Mouse (Mus musculus) left cerebral cortex, adult 18-20 months (tissue): ENCODE measurements at regions not wholly inside any gene's neighbourhood (a gene's known extent, or its start where the extent isn't known, plus 50 kb on each side); places are given as distances from the start of the nearest gene placed in this dataset.

Source experiments
- DNase-seq, 2 experiments: peaks; one replicate each; pipeline ENCODE4 v3.0.0; 2021 to 2022; ENCODE audit warnings: low spot score in 2 of 2, mixed read lengths in 1 of 2

- DNase-seq = no peak
Observed at GRCm38 (mm10) chr5:39847187-39847586, 91.9 kb upstream of the Hs3st1 start.

- no peak for DNase-seq
Observed at GRCm38 (mm10) chr5:39841186-39841585, 85.9 kb upstream of the Hs3st1 start.

- DNase-seq = no peak
Observed at GRCm38 (mm10) chr5:39840576-39840975, 85.3 kb upstream of the Hs3st1 start.

- no peak for DNase-seq
Observed at GRCm38 (mm10) chr5:39832565-39832964, 77.3 kb upstream of the Hs3st1 start.

GRCm38 (mm10) chr5:39824680-39825079, 69.4 kb upstream of the Hs3st1 start:
- no peak for DNase-seq

GRCm38 (mm10) chr5:39806643-39807042, 51.4 kb upstream of the Hs3st1 start:
- DNase-seq = no peak
